Mouse (Mus musculus): ENCODE results near the gene Ltbp2.

Gene Ltbp2

DNA sequence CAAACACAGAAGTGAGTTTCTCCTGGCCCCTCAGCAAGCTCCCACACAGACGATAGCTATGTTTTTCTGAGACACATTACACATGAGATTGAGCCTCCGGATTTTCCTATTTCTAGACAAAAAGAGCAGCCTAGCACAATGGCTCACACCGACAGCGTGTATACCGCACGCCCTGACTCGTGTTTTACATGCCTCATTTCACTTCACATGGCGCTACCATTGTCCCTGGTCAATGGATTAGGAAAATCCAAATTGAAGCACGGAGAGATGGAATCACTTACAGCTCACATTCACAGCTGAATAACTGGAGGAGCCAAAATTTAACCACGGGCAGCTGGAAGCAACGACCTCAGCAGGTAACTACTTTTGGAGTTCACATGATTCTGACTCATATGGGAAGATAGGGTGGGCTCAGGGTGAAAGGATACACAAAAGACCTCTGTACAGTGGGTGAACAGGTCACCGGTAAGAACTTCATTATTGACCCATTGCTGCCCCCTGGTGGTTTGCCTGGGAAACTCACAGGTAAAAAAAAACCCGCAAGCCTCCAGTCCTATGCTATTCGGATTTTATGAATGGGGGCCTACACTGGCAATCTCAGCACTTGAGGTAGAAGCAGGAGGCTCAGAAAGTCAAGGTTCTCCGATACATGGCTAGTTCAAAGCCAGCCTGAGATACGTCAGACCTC lies 121.2 kb downstream of the Ltbp2 start:
- peak; percentile 89 to 92 for DNase-seq

DNA sequence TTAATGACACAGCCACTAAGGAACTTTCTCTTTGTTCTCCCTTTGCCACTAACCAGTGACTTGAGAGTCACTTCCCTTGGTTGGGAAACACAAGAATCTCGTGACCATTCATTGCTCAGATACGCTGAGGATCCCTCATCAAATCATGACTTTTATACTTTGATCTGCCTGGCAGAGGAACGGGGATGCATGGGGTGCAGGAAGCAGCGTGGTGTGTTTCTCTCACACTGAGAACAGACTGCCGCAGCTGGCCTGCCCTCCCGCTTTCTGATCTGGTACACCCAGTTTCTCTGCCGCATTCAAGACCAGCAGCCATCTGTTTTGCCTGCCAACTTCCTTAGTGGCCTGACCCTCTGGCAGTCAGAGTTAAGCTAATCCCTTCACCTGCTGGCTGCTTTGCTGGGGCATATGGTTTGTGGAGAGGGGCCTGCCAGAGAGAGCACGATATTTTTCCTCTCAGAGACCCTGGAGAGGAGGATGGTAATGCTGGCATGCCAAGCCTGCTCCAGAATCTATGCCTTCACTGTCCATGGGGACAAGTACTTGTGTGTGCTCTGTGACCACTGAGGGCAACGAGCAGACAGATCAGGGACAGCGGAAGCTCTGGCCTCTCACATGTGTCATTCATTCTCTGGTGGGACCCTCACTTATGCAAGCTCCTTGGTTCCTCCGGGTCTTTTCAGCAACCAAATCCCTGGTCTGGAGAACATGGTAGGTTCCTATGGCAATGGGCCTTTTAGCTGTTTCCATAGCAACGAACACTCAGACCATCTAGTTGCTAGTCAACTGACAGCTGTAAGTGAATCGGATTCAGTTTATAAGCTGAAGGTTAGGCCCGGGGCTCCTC lies 124.0 kb downstream of the Ltbp2 start:
- peak; percentile 85 to 90 for DNase-seq

DNA sequence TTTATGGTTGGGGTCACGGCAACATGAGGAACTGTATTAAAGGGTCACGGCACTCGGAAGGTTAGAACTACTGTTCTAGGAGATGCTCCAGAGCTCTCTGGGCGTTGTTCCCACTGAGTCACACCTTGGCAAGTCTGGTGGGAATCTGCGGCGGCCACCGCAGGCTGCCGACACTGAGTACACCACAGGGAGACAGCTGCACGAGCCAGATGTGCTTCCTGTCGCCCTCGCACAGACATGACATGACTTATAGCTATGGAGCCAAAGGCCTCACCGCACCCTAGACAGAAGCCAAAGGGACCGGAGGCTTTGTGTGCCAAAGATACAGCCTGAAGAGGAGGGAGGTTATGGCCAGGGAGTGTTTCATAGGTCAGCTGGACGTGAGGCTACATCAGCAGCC lies 125.7 kb downstream of the Ltbp2 start:
- peak in 1 of 2 experiments; percentile 38 for DNase-seq

DNA sequence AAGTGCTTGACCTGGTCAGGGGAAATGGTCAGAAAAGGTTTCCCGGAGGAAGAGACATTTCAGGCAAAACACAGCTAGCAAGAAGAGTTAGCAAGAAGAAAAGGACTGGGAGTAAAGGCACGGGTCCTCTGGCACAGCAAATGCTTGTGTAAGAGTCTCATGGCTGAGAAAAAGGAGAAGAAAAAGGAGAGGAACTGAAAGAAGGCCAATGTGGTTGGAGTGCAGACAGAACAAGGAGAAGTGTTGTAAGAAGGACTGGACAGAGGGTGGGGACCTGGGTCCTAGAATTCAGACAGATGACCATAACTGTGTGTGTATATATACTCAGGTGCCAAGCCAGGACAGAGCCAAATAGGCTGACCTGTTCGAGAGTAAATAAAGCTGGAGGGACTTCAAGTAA lies 128.2 kb downstream of the Ltbp2 start:
- DNase-seq: no peak

DNA sequence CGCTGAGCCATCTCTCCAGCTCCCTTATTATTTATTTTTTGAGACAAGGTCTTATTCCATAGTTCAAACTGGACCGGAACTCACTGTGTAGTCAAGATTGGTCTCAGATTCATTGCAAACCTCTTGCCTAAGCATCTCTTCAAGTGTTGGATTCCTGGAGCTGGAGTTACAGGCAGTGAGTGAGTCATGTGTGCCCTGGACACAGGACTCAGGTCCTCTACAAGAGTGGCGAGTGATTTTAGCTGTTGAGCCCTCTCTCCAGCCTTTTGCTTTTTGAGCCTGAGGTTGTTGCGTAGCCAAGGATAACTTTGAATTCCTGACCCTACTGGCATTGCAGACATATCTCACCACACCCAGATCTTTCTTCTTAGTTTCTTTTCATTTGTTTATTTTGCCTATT lies 130.6 kb downstream of the Ltbp2 start:
- no peak for DNase-seq

DNA sequence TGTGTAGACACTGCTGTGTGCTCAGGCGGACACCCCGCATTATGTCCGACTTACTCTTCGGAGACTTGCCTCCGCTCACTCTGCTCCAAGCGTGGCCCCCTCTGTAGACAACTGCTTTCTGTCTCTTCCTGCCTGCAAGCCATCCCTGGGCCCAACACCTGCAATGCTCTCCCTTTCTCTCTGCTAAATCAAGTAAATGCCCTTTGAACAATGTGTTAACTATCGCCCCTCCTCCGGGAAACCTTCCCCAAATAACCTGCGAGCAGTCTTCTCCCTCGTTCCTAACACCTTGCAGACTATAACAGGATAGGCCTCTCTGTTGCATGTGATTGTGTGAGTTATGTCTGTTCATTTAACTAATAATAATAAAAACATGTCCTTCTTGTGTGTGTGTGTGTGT lies 132.8 kb downstream of the Ltbp2 start:
- DNase-seq: no peak

DNA sequence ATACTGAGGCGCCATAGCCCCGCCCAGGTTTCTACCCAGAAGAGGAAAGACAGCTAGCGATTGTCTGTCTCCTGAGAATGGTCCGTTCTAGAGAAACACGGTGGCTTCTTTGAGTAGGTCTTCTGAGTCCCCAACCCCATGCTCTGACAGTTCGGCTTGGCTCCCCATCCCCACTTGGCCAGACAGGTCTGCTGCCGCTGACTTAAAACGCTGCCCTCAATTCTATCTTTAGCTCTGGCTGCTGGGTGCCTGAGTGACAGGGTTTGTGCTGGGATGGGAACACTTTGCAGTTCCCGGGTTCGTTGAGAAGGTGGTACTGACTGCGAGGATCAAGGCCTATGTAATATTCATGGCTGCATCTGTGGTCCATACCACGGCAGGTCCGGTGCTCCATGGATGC lies 143.0 kb downstream of the Ltbp2 start:
- DNase-seq: peak; percentile 48 to 61
